Mouse (Mus musculus): ENCODE data around the gene Olfr1321.

Olfr1321 gene

DNA sequence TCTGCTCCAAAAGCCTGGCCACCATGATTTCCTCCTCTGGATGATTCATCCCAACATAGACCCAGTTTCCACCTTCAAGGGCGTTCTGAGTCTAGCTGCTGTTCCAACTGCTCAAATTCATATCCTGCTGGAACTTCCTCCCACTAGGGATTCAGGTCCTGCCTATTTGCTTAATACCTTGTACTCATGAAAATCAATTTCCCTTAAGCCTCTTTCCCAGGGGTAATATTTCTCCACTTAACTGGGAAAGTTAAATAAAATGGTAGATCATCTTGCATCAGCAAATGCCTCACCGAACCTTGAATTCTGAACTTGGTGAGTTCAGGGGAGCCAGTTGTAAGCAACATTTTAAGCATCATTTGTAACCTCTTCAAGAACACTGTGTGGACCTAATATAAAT lies at the start of gene Olfr1321:
Olfr1321 (minus strand) TSS at position 101 of the 400 bp plus-strand sequence.
- DNase-seq: no peak

DNA sequence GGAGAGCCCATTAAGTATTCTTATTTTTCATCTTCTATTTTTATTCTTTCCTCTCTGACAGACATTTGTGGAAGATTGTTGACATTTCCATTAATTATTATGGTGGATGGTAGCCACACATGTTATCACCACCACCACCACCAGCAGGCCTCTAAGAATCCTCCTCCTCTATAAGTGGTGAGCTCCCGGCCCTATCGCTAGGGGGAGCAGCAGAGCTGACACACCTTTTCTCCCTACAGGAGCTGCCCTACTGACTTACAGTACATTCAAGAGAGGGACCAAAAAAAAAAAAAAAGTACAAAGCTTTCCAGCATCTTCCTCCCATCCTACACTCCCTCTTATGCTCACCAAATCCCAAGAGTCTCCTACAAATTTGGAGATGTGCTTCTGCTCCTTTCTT lies 36.0 kb upstream of the Olfr1321 start:
- no peak for DNase-seq

DNA sequence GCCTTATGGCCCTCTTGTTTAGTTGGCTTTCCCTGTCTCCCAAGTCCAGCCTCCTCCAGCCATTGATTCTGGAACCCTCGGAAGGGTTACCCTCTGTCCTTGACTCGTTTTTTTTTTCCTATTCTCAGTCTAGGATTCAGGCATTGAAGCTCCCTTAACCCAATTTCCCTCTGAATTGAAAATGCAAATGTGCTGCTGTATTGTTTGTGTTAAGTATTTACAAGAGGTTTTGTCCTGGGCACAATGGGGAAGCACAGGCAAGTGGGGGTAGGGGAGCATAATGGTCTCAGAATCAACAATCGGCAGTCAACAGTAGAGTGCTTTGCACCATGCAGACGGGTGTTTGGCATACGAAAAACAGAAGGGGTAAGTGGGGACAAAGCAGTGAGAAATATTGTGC lies 10.3 kb upstream of the Olfr1321 start:
- DNase-seq: no peak

Measured in heart, adult 11 months (tissue).